Mouse (Mus musculus) midbrain, embryonic 16.5 days (tissue): ENCODE results near the gene Gse1. TPM values are rescaled to one million over a fixed set of nuclear protein-coding genes. Genes with fewer than 3 reads are reported as not detected.
A peak's percentile ranks its signal among the peaks of the same experiment; 100 is the strongest.

Experiments
- ATAC-seq: fragments of 200-750 bp; cut with Nextera tagmentation; 2 replicates; pipeline ENCODE4 v1.8.0; 2017; ENCODE audit warnings: moderate TSS enrichment
- H3K27ac ChIP-seq: fragments of 300-500 bp; sonication (generic); 2 replicates; pipeline ENCODE4 v1.5.1; 2014; ENCODE audit warnings: mild to moderate bottlenecking, low read length, mixed read lengths
- H3K27me3 ChIP-seq: fragments of 300-500 bp; sonication (generic); 2 replicates; pipeline ENCODE4 v1.6.1; 2014; ENCODE audit warnings: low read depth, low read length, mixed read lengths; ENCODE audit not compliant: control insufficient read depth, insufficient read depth
- H3K36me3 ChIP-seq: fragments of 300-500 bp; sonication (generic); 2 replicates; pipeline ENCODE4 v1.6.1; 2014; ENCODE audit warnings: mild to moderate bottlenecking, low read length, moderate library complexity, mixed read lengths; ENCODE audit not compliant: control insufficient read depth, insufficient read depth
- H3K4me1 ChIP-seq: fragments of 300-500 bp; sonication (generic); 2 replicates; pipeline ENCODE4 v1.6.1; 2014; ENCODE audit warnings: mild to moderate bottlenecking, low read length, mixed read lengths; ENCODE audit not compliant: control insufficient read depth, insufficient read depth
- H3K4me2 ChIP-seq: fragments of 300-500 bp; sonication (generic); 2 replicates; pipeline ENCODE4 v1.6.1; 2014; ENCODE audit warnings: mild to moderate bottlenecking, low read length, mixed read lengths
- H3K4me3 ChIP-seq: fragments of 300-500 bp; sonication (generic); 2 replicates; pipeline ENCODE4 v1.5.1; 2014; ENCODE audit warnings: low read depth, mild to moderate bottlenecking, low read length, moderate library complexity, mixed read lengths
- H3K9ac ChIP-seq: fragments of 300-500 bp; sonication (generic); 2 replicates; pipeline ENCODE4 v1.6.1; 2014; ENCODE audit warnings: low read depth, low read length, mixed read lengths
- H3K9me3 ChIP-seq: fragments of 300-500 bp; sonication (generic); replicated peaks from 2 replicates; pipeline ENCODE4 v1.6.1; 2014; ENCODE audit warnings: mild to moderate bottlenecking, low read length, mixed read lengths; ENCODE audit not compliant: control insufficient read depth, poor library complexity, severe bottlenecking
- WGBS: fragments of 180-500 bp; shearing (Covaris S2); extraction: QIAGEN DNeasy Blood & Tissue Kit; methylation state at CpG from one replicate; pipeline ENCODE4 v1.1.7; 2014; 5-methylcytosine and 5-hydroxymethylcytosine counted together
- polyA plus RNA-seq: library from polyadenylated mRNA; unstranded; fragments of >200 nt; fragmentation: Nextera tagmentation; extraction: Ambion mirVana; gene quantifications from 2 replicates; pipeline ENCODE4 v1.2.1, GENCODE M21; 2015

Gene Gse1
- polyA plus RNA-seq, 1 experiment from 2014 or later: 13.3 TPM

- no peaks in the 10 kb centered on the region for H3K36me3 ChIP-seq
- no peak overlapping the region for H3K9ac ChIP-seq
- H3K4me1 ChIP-seq: peaks cover 7% of the 10 kb centered on the region
- H3K9me3 ChIP-seq: no peaks in the 10 kb centered on the region
- no peak for ATAC-seq
- H3K4me2 ChIP-seq: no peak overlapping the region
- 66% methylated on average over 5 of the region's 5 CpGs for WGBS
- no peaks in the 10 kb centered on the region for H3K27me3 ChIP-seq
- no peak overlapping the region for H3K4me3 ChIP-seq
- H3K27ac ChIP-seq: no peak overlapping the region
These were observed 86.7 kb downstream of the Gse1 start for GRCm38 (mm10) chr8:120314932-120315331.

- Histone ChIP-seq H3K4me3 (no peak overlapping the region), H3K27ac (no peak overlapping the region), H3K9ac (no peak overlapping the region), H3K4me2 (no peak overlapping the region), H3K9me3 (no peaks in the 10 kb centered on the region), H3K27me3 (no peaks in the 10 kb centered on the region), H3K4me1 (peaks cover 5% of the 10 kb centered on the region), H3K36me3 (no peaks in the 10 kb centered on the region)
- WGBS: 87% methylated on average over 4 of the region's 4 CpGs
- ATAC-seq: no peak
These were observed 87.4 kb downstream of the Gse1 start for GRCm38 (mm10) chr8:120315644-120316043.

GRCm38 (mm10) chr8:120316707-120317106 is 88.5 kb downstream of the Gse1 start:
- WGBS: 86% methylated on average over 7 of the region's 7 CpGs
- peaks cover 5% of the 10 kb centered on the region for H3K4me1 ChIP-seq
- H3K4me3 ChIP-seq: no peak overlapping the region
- no peak overlapping the region for H3K27ac ChIP-seq
- no peaks in the 10 kb centered on the region for H3K9me3 ChIP-seq
- H3K27me3 ChIP-seq: no peaks in the 10 kb centered on the region
- no peak overlapping the region for H3K9ac ChIP-seq
- no peaks in the 10 kb centered on the region for H3K36me3 ChIP-seq
- no peak for ATAC-seq
- H3K4me2 ChIP-seq: no peak overlapping the region

GRCm38 (mm10) chr8:120317118-120317824 is 89.0 kb downstream of the Gse1 start:
- WGBS: 91% methylated on average over 21 of the region's 21 CpGs
- ATAC-seq: no peak
- no peak overlapping the region for H3K4me3 ChIP-seq
- H3K9ac ChIP-seq: no peak overlapping the region
- no peaks in the 10 kb centered on the region for H3K27me3 ChIP-seq
- no peaks in the 10 kb centered on the region for H3K9me3 ChIP-seq
- H3K4me2 ChIP-seq: no peak overlapping the region
- H3K36me3 ChIP-seq: no peaks in the 10 kb centered on the region
- no peak overlapping the region for H3K27ac ChIP-seq
- peaks cover 5% of the 10 kb centered on the region for H3K4me1 ChIP-seq

GRCm38 (mm10) chr8:120318476-120318991 is 90.3 kb downstream of the Gse1 start:
- no peak overlapping the region for H3K9ac ChIP-seq
- H3K9me3 ChIP-seq: no peaks in the 10 kb centered on the region
- no peaks in the 10 kb centered on the region for H3K27me3 ChIP-seq
- no peak overlapping the region for H3K4me3 ChIP-seq
- ATAC-seq: no peak
- H3K4me2 ChIP-seq: no peak overlapping the region
- WGBS: 53% methylated on average over 12 of the region's 12 CpGs
- no peak overlapping the region; the same call in 1 of the 2 replicates for H3K27ac ChIP-seq
- H3K36me3 ChIP-seq: no peaks in the 10 kb centered on the region
- H3K4me1 ChIP-seq: peaks cover 16% of the 10 kb centered on the region

GRCm38 (mm10) chr8:120319449-120319848 is 91.2 kb downstream of the Gse1 start:
- Histone ChIP-seq H3K27me3 (no peaks in the 10 kb centered on the region), H3K4me3 (no peak overlapping the region), H3K4me2 (no peak overlapping the region), H3K9me3 (no peaks in the 10 kb centered on the region), H3K27ac (no peak overlapping the region), H3K9ac (no peak overlapping the region), H3K4me1 (peaks cover 17% of the 10 kb centered on the region), H3K36me3 (no peaks in the 10 kb centered on the region)
- peak; percentile 14; the same call in 1 of the 2 replicates for ATAC-seq
- WGBS: 24% methylated on average over 7 of the region's 7 CpGs

GRCm38 (mm10) chr8:120320146-120320545 is 91.9 kb downstream of the Gse1 start:
- Histone ChIP-seq H3K4me3 (no peak overlapping the region), H3K27me3 (no peaks in the 10 kb centered on the region), H3K9me3 (no peaks in the 10 kb centered on the region), H3K4me1 (peaks cover 17% of the 10 kb centered on the region), H3K36me3 (no peaks in the 10 kb centered on the region), H3K4me2 (no peak overlapping the region), H3K9ac (no peak overlapping the region), H3K27ac (no peak overlapping the region)
- ATAC-seq: no peak
- WGBS: 91% methylated on average over 5 of the region's 5 CpGs

- Histone ChIP-seq H3K27ac (no peak overlapping the region), H3K9me3 (no peaks in the 10 kb centered on the region), H3K4me2 (no peak overlapping the region), H3K4me3 (no peak overlapping the region), H3K36me3 (no peaks in the 10 kb centered on the region), H3K9ac (no peak overlapping the region), H3K27me3 (no peaks in the 10 kb centered on the region), H3K4me1 (peaks cover 17% of the 10 kb centered on the region)
- 48% methylated on average over 6 of the region's 6 CpGs for WGBS
- ATAC-seq: no peak
These were observed 93.5 kb downstream of the Gse1 start for GRCm38 (mm10) chr8:120321724-120322123.

- Histone ChIP-seq H3K9ac (peak overlapping the region; percentile 46), H3K27me3 (no peaks in the 10 kb centered on the region), H3K4me1 (peaks cover 15% of the 10 kb centered on the region), H3K4me2 (no peak overlapping the region), H3K4me3 (no peak overlapping the region), H3K36me3 (no peaks in the 10 kb centered on the region), H3K9me3 (no peaks in the 10 kb centered on the region), H3K27ac (peak overlapping the region; percentile 63)
- WGBS: 7% methylated on average over 20 of the region's 20 CpGs
- ATAC-seq: peak; percentile 34; the same call in 1 of the 2 replicates
These were observed 94.7 kb downstream of the Gse1 start for GRCm38 (mm10) chr8:120322956-120323448.
